Mouse (Mus musculus) left cerebral cortex, postnatal 36 days (tissue): ENCODE measurements at regions not wholly inside any gene's neighbourhood (a gene's known extent, or its start where the extent isn't known, plus 50 kb on each side); places are given as distances from the start of the nearest gene placed in this dataset.
"Not testable (repeated sequence)": the region's sequence is repeated elsewhere in the genome, so short reads cannot be mapped to it uniquely, and the experiment has no call there.

Experiments
- DNase-seq, 2 experiments: peaks; one replicate each; pipeline ENCODE4 v3.0.0; 2021 to 2022; ENCODE audit warnings: low spot score in 2 of 2, mixed read lengths in 1 of 2
- intact Hi-C: fragments of 180-260 bp; cut with DNase I; formaldehyde crosslinking; loops from one replicate; pipeline ENCODE4 v1.15.1; 2025

GRCm38 (mm10) chr12:114909799-114910198, 1137.7 kb upstream of the Zfp386 start:
- DNase-seq: not testable (repeated sequence)
- intact Hi-C loops: loop anchor here (5.0 kb wide), 1 partner anchor 102 kb away; no protein-coding TSS in a partner anchor

- intact Hi-C loops: loop anchor here (5.0 kb wide), 1 partner anchor 107 kb away; no protein-coding TSS in a partner anchor
- not testable (repeated sequence) for DNase-seq
Measured at GRCm38 (mm10) chr12:114914406-114914805, 1133.1 kb upstream of the Zfp386 start.

- DNase-seq: no peak
- intact Hi-C loops: no loop called here
Measured at GRCm38 (mm10) chr12:114927691-114928090, 1119.8 kb upstream of the Zfp386 start.

- intact Hi-C loops: loop anchor here (5.0 kb wide), 1 partner anchor 260 kb away; no protein-coding TSS in a partner anchor
Measured at GRCm38 (mm10) chr12:114932158-114932557, 1115.4 kb upstream of the Zfp386 start.

GRCm38 (mm10) chr12:114932669-114933068, 1114.9 kb upstream of the Zfp386 start:
- no peak for DNase-seq
- intact Hi-C loops: loop anchor here (5.0 kb wide), 1 partner anchor 260 kb away; no protein-coding TSS in a partner anchor

More at GRCm38 (mm10) chr12:114932158-114932557, 1115.4 kb upstream of the Zfp386 start:
- no peak for DNase-seq

GRCm38 (mm10) chr12:114936865-114937264, 1110.7 kb upstream of the Zfp386 start:
- intact Hi-C loops: not testable (repeated sequence)

GRCm38 (mm10) chr12:114939576-114939975, 1107.9 kb upstream of the Zfp386 start:
- DNase-seq: no peak
- intact Hi-C loops: no loop called here

More at GRCm38 (mm10) chr12:114936865-114937264, 1110.7 kb upstream of the Zfp386 start:
- not testable (repeated sequence) for DNase-seq

GRCm38 (mm10) chr12:114962105-114962504, 1085.4 kb upstream of the Zfp386 start:
- no peak for DNase-seq
- intact Hi-C loops: no loop called here

GRCm38 (mm10) chr12:114964251-114964650, 1083.3 kb upstream of the Zfp386 start:
- intact Hi-C loops, DNase-seq: not testable (repeated sequence)

GRCm38 (mm10) chr12:114981476-114982136, 1065.9 kb upstream of the Zfp386 start:
- intact Hi-C loops: no loop called here
- DNase-seq: no peak

GRCm38 (mm10) chr12:114990916-114991315, 1056.6 kb upstream of the Zfp386 start:
- intact Hi-C loops: no loop called here
- DNase-seq: no peak

- intact Hi-C loops: no loop called here
- no peak for DNase-seq
Measured at GRCm38 (mm10) chr12:114996817-114997216, 1050.7 kb upstream of the Zfp386 start.

GRCm38 (mm10) chr12:115003118-115003517, 1044.4 kb upstream of the Zfp386 start:
- DNase-seq: no peak
- intact Hi-C loops: no loop called here

GRCm38 (mm10) chr12:115008434-115008833, 1039.1 kb upstream of the Zfp386 start:
- DNase-seq: no peak
- intact Hi-C loops: no loop called here

GRCm38 (mm10) chr12:115012751-115013150, 1034.8 kb upstream of the Zfp386 start:
- intact Hi-C loops: no loop called here
- no peak for DNase-seq

GRCm38 (mm10) chr12:115023742-115024141, 1023.8 kb upstream of the Zfp386 start:
- DNase-seq: no peak
- intact Hi-C loops: no loop called here

GRCm38 (mm10) chr12:115034438-115035129, 1012.9 kb upstream of the Zfp386 start:
- no peak for DNase-seq
- intact Hi-C loops: no loop called here

- no peak for DNase-seq
- intact Hi-C loops: no loop called here
Measured at GRCm38 (mm10) chr12:115055080-115055479, 992.4 kb upstream of the Zfp386 start.

- intact Hi-C loops: loop anchor here (10.0 kb wide), 1 partner anchor 495 kb away; no protein-coding TSS in a partner anchor
- DNase-seq: not testable (repeated sequence)
Measured at GRCm38 (mm10) chr12:115059954-115060353, 987.6 kb upstream of the Zfp386 start.

- no peak for DNase-seq
- intact Hi-C loops: loop anchor here (10.0 kb wide), 1 partner anchor 488 kb away; no protein-coding TSS in a partner anchor
Measured at GRCm38 (mm10) chr12:115067251-115067650, 980.3 kb upstream of the Zfp386 start.

- DNase-seq, intact Hi-C loops: not testable (repeated sequence)
Measured at GRCm38 (mm10) chr12:115091460-115091859, 956.1 kb upstream of the Zfp386 start.
